Mouse (Mus musculus) kidney, adult 2 months (tissue): ENCODE measurements at regions not wholly inside any gene's neighbourhood (a gene's known extent, or its start where the extent isn't known, plus 50 kb on each side); places are given as distances from the start of the nearest gene placed in this dataset.

ENCODE experiments used
- DNase-seq: peaks from one replicate; pipeline ENCODE4 v3.0.0; 2021
- H3K27ac ChIP-seq: fragments of 200-500 bp; 2 replicates; pipeline ENCODE4 v1.5.1; 2012; ENCODE audit warnings: low read depth, low read length, control low read depth, inconsistent platforms; ENCODE audit not compliant: insufficient read depth
- H3K27me3 ChIP-seq: fragments of 200-500 bp; replicated peaks from 2 replicates; pipeline ENCODE4 v1.6.1; 2012; ENCODE audit warnings: mild to moderate bottlenecking, moderate library complexity, low read length, inconsistent platforms; ENCODE audit not compliant: control insufficient read depth, insufficient read depth
- H3K36me3 ChIP-seq: fragments of 200-500 bp; 2 replicates; pipeline ENCODE4 v1.6.1; 2012; ENCODE audit warnings: mild to moderate bottlenecking, moderate library complexity, low read length, inconsistent platforms; ENCODE audit not compliant: control insufficient read depth, insufficient read depth
- H3K4me1 ChIP-seq: fragments of 200-500 bp; 2 replicates; pipeline ENCODE4 v1.6.1; 2011; ENCODE audit warnings: low read length; ENCODE audit not compliant: control insufficient read depth, insufficient read depth
- H3K4me3 ChIP-seq: fragments of 200-500 bp; 2 replicates; pipeline ENCODE4 v1.5.1; 2011; ENCODE audit warnings: mild to moderate bottlenecking, low read depth, low read length, control low read depth; ENCODE audit not compliant: insufficient read depth
- CTCF ChIP-seq: fragments of 200-500 bp; conservative IDR thresholded peaks from 2 replicates; pipeline ENCODE4 v1.5.1; 2011; ENCODE audit warnings: low read depth, mild to moderate bottlenecking, control low read depth, low read length, moderate library complexity, mixed read lengths; ENCODE audit not compliant: insufficient read depth, insufficient read length
- POLR2A ChIP-seq: fragments of 200-500 bp; IDR thresholded peaks from one replicate; pipeline ENCODE4 v1.6.1; 2011; ENCODE audit warnings: low read depth, low read length, control low read depth
- WGBS: fragments of 180-500 bp; shearing (Covaris S2); methylation state at CpG from one replicate; pipeline ENCODE4 v1.1.7; 2018; 5-methylcytosine and 5-hydroxymethylcytosine counted together

DNA sequence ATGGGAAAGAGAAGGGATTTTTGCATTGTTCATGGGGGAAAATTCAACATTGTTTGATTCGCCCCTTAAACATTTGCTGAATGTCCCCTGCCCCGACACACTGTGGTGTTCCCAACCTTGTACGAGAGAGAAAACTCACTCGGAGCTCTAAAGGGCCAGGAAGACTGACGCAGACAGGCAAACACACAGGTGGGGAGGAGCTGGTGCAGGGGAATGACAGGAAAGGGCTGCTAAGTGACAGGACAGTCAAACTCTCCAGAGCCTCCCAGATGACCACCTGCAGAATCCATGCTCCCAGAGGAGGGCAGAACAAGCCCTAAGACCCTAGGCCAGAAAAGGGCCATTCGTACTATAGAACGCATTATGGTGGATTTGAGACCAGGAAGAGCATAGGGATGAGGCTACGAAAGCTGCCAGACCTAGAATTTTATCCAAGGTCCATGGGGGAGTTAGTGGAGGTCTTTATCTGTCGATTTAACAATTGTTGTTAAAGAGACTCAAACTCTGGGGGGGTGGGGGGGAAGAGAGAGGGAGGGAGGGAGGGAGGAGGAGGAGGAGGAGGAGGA is 94.6 kb upstream of the Pabpc6 start:
- DNase-seq, result no peak

DNA sequence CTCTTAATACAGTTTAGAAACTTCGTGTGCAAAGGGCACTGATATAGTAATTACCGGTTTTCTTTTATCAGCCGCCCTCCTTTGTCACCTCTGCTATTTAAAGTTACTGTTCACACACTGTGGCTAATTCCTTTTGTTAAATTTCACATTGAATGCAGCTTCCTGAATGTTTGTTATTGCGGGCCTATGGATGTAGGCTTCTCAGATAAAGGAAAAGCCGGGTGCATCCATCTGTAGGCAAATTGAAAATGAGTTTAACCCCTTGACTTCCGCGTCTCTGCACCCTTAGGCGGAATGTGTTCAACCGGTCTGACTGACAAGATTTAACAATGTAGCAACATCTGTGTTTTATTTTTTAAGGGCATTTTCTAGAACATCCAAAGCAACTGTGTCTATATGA is 93.6 kb upstream of the Pabpc6 start:
- DNase-seq, result no peak
- WGBS, result 75% methylated on average over 9 of the region's 9 CpGs
- peaks cover 4% of the 10 kb centered on the region; the same call in 1 of the 2 replicates for H3K4me1 ChIP-seq
- no peak overlapping the region for H3K27ac ChIP-seq
- H3K36me3 ChIP-seq, result no peaks in the 10 kb centered on the region
- no peaks in the 10 kb centered on the region for H3K27me3 ChIP-seq
- TF ChIP-seq POLR2A (no peak), CTCF (no peak)
- H3K4me3 ChIP-seq, result no peak overlapping the region

More for the DNA sequence above, 94.6 kb upstream of the Pabpc6 start:
- H3K4me1 ChIP-seq, result peaks cover 4% of the 10 kb centered on the region; the same call in 1 of the 2 replicates
- TF ChIP-seq POLR2A, result no peak
- no peak for TF ChIP-seq CTCF
- H3K27me3 ChIP-seq, result no peaks in the 10 kb centered on the region
- H3K36me3 ChIP-seq, result no peaks in the 10 kb centered on the region
- H3K27ac ChIP-seq, result peak overlapping the region; percentile 18; the same call in 1 of the 2 replicates
- WGBS, result 39% methylated on average over 9 of the region's 9 CpGs
- peak overlapping the region; percentile 13; the same call in 1 of the 2 replicates for H3K4me3 ChIP-seq

DNA sequence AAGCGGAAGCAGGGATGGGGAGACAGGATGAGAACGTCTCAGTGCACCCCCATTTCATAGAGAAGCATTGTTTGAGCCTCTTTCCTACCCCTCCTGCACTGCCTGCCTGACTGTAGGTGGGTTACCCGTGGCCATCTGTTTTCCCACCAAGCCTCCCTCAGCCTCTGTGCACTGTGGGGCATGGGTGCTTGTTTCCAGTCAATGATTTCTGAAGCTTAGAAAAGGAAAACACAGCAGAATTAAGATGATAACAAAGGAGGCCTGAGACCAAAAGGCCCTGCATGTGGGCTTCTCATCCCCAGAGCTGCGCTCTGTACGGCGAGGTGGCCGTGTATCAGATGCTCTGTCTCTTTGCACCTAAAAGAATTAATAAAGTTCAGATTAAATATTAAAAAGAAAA is 92.9 kb upstream of the Pabpc6 start:
- H3K4me3 ChIP-seq, result no peak overlapping the region
- no peak for DNase-seq
- no peaks in the 10 kb centered on the region for H3K36me3 ChIP-seq
- no peak overlapping the region for H3K27ac ChIP-seq
- H3K27me3 ChIP-seq, result no peaks in the 10 kb centered on the region
- WGBS, result 85% methylated on average over 7 of the region's 7 CpGs
- H3K4me1 ChIP-seq, result peaks cover 4% of the 10 kb centered on the region; the same call in 1 of the 2 replicates
- TF ChIP-seq CTCF (no peak), POLR2A (no peak)

DNA sequence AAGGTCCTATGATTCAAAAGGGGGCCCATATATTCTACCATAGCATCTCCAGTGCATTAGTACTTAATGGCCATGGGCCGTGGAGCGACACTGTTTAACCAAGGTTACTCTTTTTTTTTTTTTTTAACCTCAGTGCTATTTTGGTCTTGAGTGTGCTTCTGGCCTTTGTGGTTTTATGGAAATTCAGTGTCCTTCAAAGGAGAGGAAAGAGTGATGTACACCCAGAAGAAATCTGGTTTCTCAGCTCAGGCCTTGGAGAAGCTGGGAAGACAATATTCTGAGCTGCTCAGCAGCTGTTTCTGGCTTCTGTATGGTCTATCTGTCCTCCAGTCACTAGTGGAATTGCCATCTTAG is 91.2 kb upstream of the Pabpc6 start:
- no peaks in the 10 kb centered on the region for H3K27me3 ChIP-seq
- H3K36me3 ChIP-seq, result no peaks in the 10 kb centered on the region
- TF ChIP-seq POLR2A (no peak), CTCF (no peak)
- H3K27ac ChIP-seq, result no peak overlapping the region
- H3K4me1 ChIP-seq, result peaks cover 4% of the 10 kb centered on the region; the same call in 1 of the 2 replicates
- 58% methylated on average over 2 of the region's 2 CpGs for WGBS
- H3K4me3 ChIP-seq, result no peak overlapping the region
- DNase-seq, result no peak

DNA sequence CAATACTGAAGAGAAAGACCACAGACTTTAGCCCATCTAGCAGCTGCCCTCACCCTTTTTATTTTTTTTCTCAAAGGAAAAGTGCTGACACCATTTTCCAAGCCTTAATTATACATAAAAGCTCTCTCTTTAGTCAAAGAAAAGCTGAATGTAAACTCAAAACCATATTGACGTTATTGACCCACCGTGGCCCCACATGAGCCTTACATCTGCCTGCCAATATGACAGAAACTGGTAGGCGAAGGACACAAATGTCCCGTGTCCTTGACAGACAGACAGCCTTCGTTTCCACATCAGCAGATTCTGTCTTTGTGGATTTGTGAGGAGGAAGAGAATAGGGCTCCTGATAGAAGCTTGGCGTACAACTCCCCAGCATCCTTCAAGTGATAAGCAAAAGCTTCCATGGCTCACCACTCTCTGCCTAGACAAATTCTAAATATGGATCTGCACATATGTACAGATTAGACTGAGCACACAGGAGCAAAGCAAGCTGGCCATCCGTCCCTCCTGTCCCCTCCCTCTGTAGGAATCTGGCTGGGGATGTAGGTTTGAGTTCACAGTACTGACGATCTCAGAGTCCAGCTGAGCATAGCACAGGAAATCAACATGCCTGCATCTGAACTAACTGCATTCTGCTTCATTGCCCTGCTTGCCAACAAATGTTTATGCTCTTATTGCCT is 90.6 kb upstream of the Pabpc6 start:
- Histone ChIP-seq H3K27ac (no peak overlapping the region; the same call in 1 of the 2 replicates), H3K27me3 (no peaks in the 10 kb centered on the region), H3K4me3 (no peak overlapping the region), H3K36me3 (no peaks in the 10 kb centered on the region), H3K4me1 (peaks cover 4% of the 10 kb centered on the region; the same call in 1 of the 2 replicates)
- no peak for DNase-seq
- TF ChIP-seq CTCF (no peak), POLR2A (no peak)
- 72% methylated on average over 8 of the region's 8 CpGs for WGBS

DNA sequence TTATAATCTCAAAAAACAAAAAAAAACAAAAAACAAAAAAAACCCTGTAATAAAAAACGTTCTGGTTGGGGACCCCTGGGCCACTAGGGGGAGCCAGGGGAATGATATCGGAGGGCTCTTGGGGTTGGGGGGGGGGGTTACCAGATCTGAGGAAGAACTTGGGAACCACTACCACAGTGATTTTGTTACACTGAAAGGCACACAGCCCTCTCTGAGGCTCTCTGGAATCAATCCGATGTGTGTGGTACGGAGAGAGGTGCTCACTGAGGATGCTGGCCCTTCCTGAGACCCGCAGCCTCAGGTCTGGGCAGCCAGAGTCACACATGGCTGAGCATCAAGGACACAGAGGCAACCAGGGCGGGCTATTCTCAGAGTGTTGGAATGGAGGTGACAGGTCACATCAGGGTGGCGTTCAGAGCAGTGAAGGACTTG is 89.9 kb upstream of the Pabpc6 start:
- Histone ChIP-seq H3K27ac (no peak overlapping the region; the same call in 1 of the 2 replicates), H3K4me1 (peaks cover 4% of the 10 kb centered on the region; the same call in 1 of the 2 replicates), H3K27me3 (no peaks in the 10 kb centered on the region), H3K36me3 (no peaks in the 10 kb centered on the region), H3K4me3 (no peak overlapping the region)
- TF ChIP-seq CTCF (no peak; the same call in 1 of the 2 replicates), POLR2A (no peak)
- 16% methylated on average over 7 of the region's 7 CpGs for WGBS
- peak; percentile 62 for DNase-seq

DNA sequence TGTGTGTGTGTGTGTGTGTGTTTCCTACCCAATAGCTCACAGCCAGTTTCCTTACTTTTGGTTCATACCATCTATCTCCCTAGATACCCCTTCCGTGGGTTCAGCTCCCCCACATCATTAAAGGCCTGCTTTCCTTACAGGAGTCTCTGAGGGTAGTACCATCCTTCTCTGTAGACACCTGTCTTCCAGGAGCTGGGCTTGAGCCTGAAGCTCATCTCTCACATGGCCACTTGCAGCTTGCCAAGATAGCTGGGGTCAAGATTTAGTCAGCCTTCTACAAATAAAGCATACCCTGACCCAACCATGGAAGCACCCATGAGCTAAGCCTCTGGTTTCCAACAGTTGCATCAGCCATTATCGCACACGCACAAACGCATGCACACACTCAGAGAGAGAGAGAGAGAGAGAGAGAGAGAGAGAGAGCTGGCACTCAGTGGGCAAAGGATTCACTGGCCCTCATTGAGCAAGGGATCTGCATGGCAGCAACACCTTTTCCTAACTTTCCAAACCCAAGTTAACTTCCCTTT is 88.3 kb upstream of the Pabpc6 start:
- WGBS, result 96% methylated on average over 4 of the region's 4 CpGs
- no peak for TF ChIP-seq CTCF
- no peak for TF ChIP-seq POLR2A

More for the DNA sequence above, 88.3 kb upstream of the Pabpc6 start:
- no peaks in the 10 kb centered on the region for H3K36me3 ChIP-seq
- no peak for DNase-seq
- no peaks in the 10 kb centered on the region for H3K27me3 ChIP-seq
- no peak overlapping the region for H3K4me3 ChIP-seq
- peaks cover 4% of the 10 kb centered on the region; the same call in 1 of the 2 replicates for H3K4me1 ChIP-seq
- H3K27ac ChIP-seq, result no peak overlapping the region
